Mouse (Mus musculus) frontal cortex, postnatal 10 days (tissue): ENCODE measurements around the gene Nectin3.

ENCODE experiments used
- DNase-seq, 2 experiments: peaks; one replicate each; pipeline ENCODE4 v3.0.0; 2022; ENCODE audit warnings: low spot score in 2 of 2, mixed read lengths in 1 of 2

The Nectin3 gene

DNA sequence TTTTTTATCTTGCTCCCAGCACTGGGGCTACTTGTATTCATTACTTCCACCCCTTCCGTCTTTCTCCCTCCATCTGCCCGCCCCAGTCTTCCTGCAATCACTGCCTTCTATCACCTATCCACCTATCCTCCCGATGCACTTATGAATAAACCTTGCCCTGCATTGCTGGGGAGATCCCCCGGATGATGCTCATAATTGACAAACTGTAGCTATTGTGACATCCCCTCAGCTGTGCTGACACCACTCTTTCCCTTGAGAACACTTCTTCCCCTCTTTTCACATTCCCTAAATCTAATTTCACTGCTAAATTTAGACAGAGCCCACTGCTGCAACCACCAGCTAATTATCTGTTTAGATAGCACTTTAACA is at the start of gene Nectin3:
TSS of gene Nectin3 (minus strand) at position 105 of the 369 bp plus-strand sequence.
- DNase-seq: no peak

DNA sequence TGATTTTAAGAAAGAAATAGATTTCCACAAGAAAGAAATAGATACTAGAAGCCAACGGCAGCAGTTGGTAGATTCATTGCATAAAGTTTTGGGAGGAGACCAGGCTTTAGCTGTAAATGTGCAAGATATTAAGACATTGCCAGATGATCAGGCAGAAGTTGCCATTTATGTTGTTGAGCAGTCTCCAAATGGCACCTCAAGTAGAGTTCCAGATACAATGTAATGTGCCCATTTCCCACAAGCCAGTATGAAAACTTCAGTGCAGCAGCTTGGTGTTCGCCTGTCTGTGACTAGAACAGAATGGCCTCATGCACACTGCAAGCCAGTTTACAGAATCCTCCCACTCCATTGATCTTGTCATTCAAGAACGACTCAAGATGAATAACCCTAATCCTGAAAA is 39.8 kb upstream of the Nectin3 start:
- DNase-seq: no peak

- no peak for DNase-seq
These were observed 34.3 kb upstream of the Nectin3 start for GRCm38 (mm10) chr16:46532465-46533254.

DNA sequence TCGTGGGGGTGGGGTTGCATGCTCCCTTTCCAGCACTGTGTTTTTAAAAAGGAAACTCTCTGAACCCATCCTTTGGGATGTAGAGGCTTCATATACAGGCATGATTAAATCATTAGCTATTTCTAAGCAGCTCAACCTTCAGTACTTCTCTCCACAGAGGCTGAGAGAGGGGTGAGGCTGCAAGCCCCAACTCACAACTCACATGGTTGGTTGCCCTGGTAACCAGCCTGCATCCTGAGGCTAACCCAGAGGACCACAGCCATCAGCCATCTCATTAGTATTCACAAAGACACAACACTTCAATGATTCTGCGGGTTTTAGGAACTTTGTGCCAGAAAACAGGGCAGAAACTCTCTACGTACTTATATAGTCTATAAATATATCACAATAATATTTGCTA is 32.7 kb upstream of the Nectin3 start:
- no peak for DNase-seq

GRCm38 (mm10) chr16:46520885-46521417 is 22.6 kb upstream of the Nectin3 start:
- no peak for DNase-seq

- DNase-seq: no peak
These were observed 21.3 kb upstream of the Nectin3 start for GRCm38 (mm10) chr16:46519606-46520005.

GRCm38 (mm10) chr16:46507944-46508333 is 9.6 kb upstream of the Nectin3 start:
- no peak for DNase-seq

DNA sequence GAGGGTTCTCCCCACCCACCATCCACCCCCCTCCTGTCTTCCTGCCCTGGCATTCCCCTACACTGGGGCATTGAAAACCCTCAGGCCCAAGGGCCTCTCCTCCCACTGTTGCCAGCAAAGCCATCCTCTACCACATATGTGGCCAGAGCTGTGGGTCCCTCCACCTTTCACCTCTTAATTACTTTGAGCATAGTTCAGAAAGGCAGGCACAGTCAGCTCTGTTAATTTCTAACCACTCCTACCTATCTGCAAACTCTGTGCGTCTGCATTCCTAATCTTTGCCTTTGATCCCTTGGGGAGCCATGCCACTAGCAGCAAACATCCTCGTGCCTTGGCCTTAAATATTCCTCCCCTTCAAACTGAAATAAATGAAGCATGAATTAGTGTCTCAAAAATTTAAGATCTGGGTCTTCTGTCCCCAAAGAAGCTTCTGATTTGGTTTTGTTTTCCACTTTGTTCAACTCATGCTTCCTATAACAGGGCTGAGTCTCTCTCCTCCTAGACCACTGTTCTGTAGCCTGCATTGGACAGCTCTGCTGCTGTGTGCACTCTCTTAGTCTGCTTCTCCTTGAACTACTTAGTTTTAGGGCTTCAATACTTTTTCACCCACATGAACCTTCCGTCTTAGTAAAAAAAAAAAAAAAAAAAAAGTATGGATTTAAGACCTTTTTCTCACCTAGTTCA is 9.1 kb upstream of the Nectin3 start:
- DNase-seq: no peak

GRCm38 (mm10) chr16:46504006-46504405 is 5.7 kb upstream of the Nectin3 start:
- no peak for DNase-seq

- DNase-seq: no peak
These were observed 4.0 kb upstream of the Nectin3 start for GRCm38 (mm10) chr16:46502311-46502710.

- no peak for DNase-seq
These were observed 2.4 kb upstream of the Nectin3 start for GRCm38 (mm10) chr16:46500759-46501158.

DNA sequence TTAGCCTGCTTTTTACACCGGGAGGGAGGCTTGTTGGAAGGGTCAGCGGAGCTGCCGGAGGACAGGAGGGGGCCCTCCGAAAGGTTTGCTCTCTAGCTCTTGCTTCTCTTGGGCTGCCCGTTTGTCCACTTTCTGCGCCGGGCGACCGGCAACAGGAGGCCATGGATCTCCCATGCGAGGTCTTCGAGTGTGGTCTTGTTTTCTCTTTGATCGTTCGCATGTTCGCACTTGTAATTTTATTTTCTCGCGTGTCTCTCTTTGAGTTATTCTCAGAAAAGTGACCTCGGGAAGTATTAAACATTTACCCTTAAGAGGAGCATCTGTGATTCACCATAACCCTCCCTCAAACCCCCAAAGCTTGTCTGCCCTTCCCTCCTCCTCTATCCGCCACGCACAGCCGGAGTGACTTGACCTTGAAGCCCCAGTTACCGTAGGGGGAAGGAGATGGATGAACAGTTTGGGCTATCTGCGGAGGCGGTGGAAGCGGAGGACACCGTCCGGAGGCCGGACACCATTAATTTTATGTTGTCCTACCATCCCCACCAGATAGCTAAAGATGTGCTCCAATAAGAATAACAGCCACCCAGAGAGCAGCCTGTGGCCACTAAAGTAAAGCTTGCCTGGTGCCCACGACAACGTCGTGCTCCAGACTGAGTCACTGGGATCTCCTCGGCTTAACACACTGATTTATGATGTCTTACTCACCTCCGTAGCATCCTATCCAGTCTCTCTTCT is 472 bp downstream of the Nectin3 start:
- DNase-seq: peak; percentile 20 to 30

DNA sequence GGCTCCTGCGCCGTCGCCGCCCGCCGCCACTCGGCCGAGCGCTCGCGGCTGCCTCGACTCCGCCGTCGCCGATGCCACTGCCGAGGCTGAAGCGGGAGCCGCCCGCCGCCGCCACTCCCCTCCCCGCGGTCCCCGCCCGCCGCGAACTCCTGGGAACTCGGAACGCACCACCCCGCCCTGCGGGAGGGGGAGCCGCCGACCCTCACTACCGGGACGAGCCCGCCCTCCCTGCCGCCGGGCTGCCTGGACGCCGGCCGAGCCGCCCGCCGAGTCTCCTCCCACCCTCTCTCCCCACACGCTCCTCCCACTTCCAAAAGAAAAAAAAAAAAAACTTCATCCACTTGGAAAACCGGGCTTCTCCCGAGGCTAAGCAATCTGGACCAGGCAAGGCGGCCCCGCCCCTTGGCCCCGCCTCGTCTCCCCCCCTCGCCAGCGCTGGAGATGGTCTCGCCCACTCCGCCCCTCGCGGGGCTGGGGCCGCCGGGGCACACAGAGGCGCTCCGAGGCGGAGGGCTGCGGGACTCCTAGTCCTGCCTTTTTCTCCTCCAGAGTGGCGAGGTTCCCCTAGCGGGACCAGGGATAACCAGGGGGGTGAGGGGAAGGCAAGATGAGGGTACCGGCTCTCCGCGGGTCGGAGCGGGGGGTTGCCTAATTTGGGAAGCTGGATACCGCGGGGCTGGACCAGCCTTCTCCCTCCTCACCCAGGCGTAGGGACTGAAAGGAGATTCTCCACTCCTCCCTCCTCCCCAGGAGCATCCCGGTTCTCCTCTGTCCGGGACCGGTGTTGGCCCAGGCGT is 1.2 kb downstream of the Nectin3 start:
- peak; percentile 91 to 95 for DNase-seq

GRCm38 (mm10) chr16:46496031-46496868 is 2.1 kb downstream of the Nectin3 start:
- peak; percentile 6 to 34 for DNase-seq

DNA sequence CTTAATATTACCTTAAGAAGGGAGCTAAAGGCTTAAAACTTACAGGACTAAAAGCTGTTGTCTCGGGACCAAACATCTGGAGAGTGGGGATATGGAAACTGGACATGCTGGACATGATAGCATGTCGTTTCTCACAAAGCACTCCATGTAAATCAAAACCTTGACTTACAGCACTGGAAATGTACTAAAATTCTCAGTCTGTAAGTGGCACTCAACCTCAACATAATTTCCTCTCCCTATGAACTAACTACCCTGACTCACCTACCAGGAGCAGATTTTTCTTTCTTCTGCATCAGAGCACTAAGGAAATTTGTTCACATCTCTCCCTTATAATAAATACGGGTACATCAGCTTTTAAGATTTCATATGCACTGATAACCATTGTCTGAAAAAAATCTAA is 3.1 kb downstream of the Nectin3 start:
- DNase-seq: no peak

GRCm38 (mm10) chr16:46487436-46488097 is 10.8 kb downstream of the Nectin3 start:
- DNase-seq: peak; percentile 22 to 41

DNA sequence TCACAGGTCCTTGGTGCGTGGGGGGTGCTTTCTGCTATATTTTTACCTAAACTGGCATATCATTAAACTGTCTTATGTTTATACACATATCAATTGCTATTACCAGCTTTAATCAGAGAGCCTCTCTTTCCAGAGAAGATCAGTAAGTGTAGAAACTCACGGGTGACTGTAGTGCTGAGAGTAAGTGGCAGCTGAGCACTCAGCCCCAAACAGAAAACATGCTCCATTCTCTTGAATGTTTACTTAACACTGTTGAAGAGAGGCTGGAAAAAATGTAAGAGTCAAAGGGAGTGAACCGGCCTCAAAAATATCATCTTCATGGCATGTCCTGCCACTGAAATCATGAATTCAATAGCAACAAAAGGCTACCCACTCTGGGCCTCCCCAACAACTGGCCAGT is 21.0 kb downstream of the Nectin3 start:
- DNase-seq: no peak

- no peak for DNase-seq
These were observed 46.9 kb downstream of the Nectin3 start for GRCm38 (mm10) chr16:46451421-46451820.

- DNase-seq: no peak
These were observed 49.3 kb downstream of the Nectin3 start for GRCm38 (mm10) chr16:46449013-46449412.

GRCm38 (mm10) chr16:46431317-46431716 is 67.0 kb downstream of the Nectin3 start:
- DNase-seq: no peak
